Mouse (Mus musculus) T-helper 1 cell (primary cell): Measurements from ENCODE around the gene Rnasel.

ENCODE experiments used
- in situ Hi-C: fragments of 300-600 bp; cut with MboI, MseI; formaldehyde crosslinking; loops from one replicate; pipeline ENCODE4 v1.15.1; 2025; ENCODE audit warnings: high pct_unique_total_duplicates

Rnasel gene

DNA sequence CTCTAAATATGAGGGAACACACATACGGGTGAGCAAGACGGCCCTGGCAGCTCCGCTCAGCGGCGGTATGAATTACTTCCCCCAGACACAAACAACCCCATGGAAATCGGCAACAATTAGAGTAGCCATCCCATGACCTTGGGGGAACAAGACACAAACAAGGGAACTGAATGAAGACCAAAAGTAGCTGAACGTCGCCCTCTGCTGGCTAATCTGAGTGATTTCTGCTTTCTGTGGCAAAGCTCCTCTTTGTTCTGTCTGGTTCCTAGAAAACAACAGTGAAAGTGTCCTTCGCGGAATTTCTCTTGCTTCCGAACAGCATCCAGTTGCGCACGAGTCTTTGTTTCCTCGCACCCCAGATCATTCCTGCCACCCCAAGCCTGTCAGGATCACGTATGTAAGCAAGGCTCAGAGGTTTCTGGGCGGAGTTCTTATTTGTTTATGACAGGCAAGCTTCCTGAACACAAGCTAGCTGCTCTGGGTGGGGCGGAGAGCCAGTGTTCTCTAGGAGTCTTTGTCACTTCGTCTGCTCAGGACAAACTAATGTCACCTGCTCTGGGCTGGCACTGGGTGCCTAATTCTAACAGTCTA lies at the start of gene Rnasel:
Rnasel (plus strand) TSS at position 216 of the 591 bp plus-strand sequence.
- in situ Hi-C loops: loop anchor here (5.0 kb wide), 2 partner anchors 192 to 322 kb away; partner anchors contain the start of gene Shcbp1l

DNA sequence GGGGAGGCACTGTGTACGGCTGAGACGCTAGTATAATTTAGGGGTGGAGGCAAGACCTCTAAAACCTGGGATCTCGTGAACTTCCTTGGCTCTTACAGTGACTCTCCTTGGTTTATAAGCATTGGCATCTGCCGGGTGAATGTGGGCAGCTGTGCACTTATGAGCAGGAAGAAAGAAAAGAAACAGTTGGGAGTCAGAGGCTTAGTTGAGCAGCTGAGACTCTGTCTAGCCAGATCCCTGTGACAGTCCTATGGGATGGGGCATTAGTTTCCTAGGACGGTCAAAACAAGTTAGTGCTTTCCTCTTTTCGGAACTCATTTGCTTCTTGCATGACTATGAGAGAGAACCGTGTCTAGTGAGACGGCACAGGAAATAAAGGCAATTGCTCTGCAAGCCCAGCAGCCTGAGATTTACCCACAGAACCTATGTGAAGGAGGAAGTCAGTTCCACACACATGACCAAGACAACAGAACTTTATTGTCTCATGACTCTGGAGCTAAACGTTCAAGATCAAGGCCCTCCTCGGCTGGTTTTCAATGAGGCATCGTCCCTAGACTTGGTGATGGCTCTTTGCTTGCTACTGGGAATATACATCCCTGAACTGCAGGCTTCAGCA lies 48.7 kb upstream of the Rnasel start:
- in situ Hi-C loops: no loop called here

DNA sequence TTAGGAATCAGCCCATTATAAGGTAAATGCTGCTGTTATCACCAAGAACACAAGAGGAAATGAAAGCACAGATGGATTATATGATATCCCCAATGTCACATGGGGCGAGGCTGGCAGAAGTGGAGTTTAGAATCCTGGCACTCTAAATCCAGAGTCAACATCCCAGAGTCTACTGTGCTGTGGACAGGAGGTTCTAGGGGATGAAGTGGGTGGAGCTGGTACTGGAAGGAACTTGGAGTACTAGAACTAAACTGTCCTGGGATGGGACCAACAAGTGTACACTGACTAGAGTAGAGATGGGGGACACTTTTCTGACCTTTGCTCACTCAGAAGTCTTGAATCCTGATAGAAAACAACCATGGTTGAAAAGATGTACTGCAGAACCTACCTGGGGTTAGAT lies 47.8 kb upstream of the Rnasel start:
- in situ Hi-C loops: no loop called here

DNA sequence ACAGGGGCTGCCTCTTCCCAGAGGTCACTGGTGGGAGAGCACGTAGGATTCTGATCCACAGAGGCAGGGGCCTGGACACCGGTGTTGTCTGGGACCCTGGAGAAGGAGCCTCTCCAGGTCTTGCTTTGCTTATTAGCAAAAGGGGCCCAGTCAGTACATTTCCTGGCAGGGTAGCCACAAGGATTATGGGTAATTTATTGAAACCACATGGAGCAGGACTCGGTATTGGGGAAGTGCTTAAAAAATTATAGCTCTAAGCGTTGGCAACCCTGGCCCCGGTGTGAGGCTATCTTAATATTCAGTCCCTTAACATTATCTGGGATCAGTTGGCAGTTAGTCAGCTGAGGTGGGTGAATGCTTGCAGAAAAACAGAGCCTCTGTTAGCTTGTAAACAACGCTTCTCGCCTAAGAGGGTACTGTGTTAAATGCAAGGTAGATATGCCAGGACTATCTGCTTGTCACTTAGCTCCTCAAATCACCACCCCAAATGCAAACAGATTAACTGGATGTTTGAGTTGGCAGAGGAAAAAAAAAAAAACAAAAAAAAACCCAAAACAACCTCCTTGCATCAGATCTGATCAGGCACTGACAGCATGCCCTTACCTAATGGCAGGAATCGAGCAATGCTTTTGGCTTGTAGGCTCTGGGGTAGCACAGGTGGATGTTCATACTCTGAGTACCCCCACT lies 46.9 kb upstream of the Rnasel start:
- in situ Hi-C loops: no loop called here

- in situ Hi-C loops: no loop called here
Observed at GRCm38 (mm10) chr1:153702853-153703410, 46.3 kb upstream of the Rnasel start.

DNA sequence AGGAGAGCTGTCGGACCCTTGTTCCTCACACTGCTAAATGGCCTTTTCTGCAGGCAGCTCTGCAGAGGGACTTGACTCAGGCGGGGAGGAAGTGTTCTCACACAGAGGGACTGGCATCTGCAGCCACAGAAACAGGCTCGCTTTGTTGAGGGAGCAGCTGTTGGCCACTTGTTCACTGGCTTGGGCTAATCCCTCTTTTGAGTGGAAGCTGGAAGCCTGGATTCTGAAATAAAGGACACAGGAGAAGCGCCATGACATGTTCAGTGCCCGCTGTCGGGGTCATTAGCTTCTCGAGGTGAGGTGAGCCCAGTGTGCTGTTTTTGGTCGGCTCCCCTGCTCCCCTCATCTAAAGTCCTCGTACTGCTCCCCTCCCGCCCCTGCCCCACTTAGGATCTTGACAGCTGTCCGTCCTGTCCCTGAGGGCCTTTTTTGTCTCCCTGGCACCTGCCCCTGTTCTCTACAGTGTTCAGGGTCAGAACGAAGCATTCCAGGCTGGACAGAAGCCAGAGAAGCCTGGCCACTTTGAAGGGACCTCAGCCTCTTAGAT lies 45.7 kb upstream of the Rnasel start:
- in situ Hi-C loops: no loop called here

GRCm38 (mm10) chr1:153704174-153704573 lies 45.1 kb upstream of the Rnasel start:
- in situ Hi-C loops: no loop called here

- in situ Hi-C loops: no loop called here
Observed at GRCm38 (mm10) chr1:153704996-153705395, 44.2 kb upstream of the Rnasel start.

GRCm38 (mm10) chr1:153708626-153709025 lies 40.6 kb upstream of the Rnasel start:
- in situ Hi-C loops: no loop called here

- in situ Hi-C loops: no loop called here
Observed at GRCm38 (mm10) chr1:153709451-153709850, 39.8 kb upstream of the Rnasel start.

DNA sequence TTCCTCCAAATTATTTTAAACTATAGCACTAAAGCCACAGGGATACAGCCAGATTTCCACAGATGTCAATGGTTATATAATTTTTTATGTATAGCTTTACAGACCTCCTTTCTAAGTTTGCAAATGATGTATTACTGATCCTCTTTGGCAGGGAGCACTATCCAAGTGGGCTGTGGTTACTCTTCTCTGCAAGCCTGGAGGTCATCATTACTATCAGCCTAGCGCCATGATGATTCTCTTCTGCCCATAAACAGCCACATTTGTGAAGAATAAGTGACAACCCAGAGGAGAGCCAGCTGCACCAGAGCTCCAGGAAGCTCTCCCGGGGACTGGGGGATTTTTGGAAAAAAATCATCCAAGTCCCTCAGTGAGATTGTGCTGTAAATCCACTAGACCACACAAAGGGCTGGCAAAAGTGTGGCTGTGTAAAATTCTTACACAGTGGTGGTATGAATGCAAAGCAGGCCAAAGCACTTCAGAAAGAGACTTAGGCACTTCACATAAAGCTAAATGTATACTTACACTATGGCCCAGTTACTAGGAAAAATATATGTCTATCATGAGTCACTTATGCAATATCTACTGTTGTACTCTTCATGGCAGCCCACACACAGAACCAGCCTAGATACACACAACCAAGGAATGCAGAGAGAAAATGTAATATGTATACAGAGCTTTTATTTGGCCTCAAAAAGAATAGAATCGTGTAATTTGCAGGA lies 37.5 kb upstream of the Rnasel start:
- in situ Hi-C loops: no loop called here

DNA sequence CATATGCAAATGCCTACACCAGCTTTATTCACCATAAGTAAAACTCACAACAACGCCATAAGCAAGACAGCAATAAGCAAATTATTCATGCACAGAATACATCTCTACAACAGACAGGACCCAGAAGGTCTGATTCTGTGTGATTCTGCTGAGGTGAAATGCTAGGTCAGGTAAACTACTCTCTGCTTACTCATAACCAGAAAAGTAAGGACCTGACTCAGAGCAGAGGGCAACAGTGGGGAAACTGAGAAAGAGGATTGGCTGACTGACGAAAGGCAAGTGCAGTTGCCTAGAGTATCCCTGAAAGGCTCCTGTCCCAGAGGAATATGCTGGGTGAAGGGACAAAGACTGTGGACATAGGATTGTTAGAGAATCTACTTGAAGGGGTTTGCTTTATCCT lies 36.6 kb upstream of the Rnasel start:
- in situ Hi-C loops: no loop called here

- in situ Hi-C loops: no loop called here
Observed at GRCm38 (mm10) chr1:153717990-153718389, 31.2 kb upstream of the Rnasel start.

GRCm38 (mm10) chr1:153720935-153721334 lies 28.3 kb upstream of the Rnasel start:
- in situ Hi-C loops: no loop called here

GRCm38 (mm10) chr1:153721565-153722310 lies 27.5 kb upstream of the Rnasel start:
- in situ Hi-C loops: no loop called here

GRCm38 (mm10) chr1:153723426-153723825 lies 25.8 kb upstream of the Rnasel start:
- in situ Hi-C loops: no loop called here

- in situ Hi-C loops: no loop called here
Observed at GRCm38 (mm10) chr1:153726636-153727035, 22.6 kb upstream of the Rnasel start.

- in situ Hi-C loops: no loop called here
Observed at GRCm38 (mm10) chr1:153729806-153730205, 19.4 kb upstream of the Rnasel start.

DNA sequence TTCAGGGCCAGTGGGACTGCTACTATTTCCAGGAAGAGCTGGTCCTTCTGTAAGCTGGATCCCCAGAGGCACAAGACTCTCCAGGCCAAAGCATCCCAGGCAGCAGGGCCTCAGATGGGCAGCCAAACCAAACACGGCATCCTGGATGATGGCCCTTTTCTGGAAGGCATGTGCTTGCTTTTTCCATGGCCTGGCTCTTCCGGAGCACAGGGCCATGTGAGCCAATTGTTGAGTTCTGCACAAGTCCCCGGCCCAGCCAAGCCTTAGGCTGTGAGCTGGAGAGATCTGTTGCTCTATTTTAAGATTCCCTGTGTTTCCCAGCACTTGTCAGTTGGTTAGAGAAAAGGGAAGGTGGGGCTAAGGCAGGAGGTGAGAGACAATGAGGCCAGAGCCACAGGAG lies 18.6 kb upstream of the Rnasel start:
- in situ Hi-C loops: no loop called here

DNA sequence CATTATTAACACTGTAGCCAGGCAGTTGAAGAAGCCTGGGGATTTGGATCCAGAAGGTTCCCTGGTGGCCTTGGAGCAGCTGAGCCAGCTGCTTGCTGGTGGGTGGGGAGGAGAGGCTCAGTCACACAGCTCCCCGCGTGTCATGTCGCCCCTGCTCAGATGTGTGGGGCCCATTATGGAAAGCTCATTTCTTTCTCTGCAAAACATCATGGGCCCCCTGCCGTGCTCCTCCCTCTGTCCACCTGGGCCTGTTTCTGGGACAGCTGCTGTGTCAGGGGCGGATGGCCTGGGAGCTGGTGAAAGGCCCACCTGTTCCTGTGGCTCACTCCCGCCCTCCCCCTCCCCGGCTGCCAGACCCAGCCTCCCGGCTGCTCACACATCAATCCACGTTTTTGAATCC lies 16.0 kb upstream of the Rnasel start:
- in situ Hi-C loops: no loop called here

DNA sequence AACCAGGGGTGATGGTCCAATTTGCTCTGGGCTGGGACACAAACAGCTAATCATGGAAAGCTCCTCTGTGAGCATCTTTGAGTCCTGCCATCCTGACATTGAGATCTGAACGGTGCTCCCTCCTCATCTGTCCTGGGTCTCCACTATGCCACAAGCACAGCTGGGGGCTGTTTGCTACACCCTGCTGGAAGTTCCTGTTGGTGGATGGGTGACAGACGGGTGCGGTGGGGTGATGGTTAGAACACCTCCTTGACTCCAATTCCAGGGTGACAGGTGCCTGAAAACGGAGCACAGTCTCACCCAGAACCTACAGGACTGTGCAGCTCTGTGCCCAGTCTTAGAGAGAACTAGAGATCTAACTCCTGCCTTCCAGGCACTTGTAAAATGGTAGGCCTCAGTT lies 14.4 kb upstream of the Rnasel start:
- in situ Hi-C loops: no loop called here
